Mouse (Mus musculus): ENCODE measurements around the gene Kif17. TPM values are rescaled to one million over a fixed set of nuclear protein-coding genes. Genes with fewer than 3 reads are reported as not detected.
"Not testable (repeated sequence)": the region's sequence is repeated elsewhere in the genome, so short reads cannot be mapped to it uniquely, and the experiment has no call there.

Gene Kif17
- total and polyA plus RNA-seq, 3 experiments: 0.54 to 2.5 TPM; not detected in 1

- TF ChIP-seq EP300 (IDR thresholded peaks at IDR 0.05; ENCODE audit: low read depth in 1 of 2, low read length in 2 of 2): no peak
- TF ChIP-seq MAZ (IDR thresholded peaks at IDR 0.05; ENCODE audit: low read depth, low read length): 0 out of 2 replicates have a peak, but pooled peaks have one; percentile 54
- TF ChIP-seq NELFE (IDR thresholded peaks at IDR 0.05; ENCODE audit: low read depth, low read length): peak; percentile 40
- no peak for TF ChIP-seq ZKSCAN1 (IDR thresholded peaks at IDR 0.05; ENCODE audit: low read depth, low read length)
- peak; percentile 88 to 95 (median 91) for TF ChIP-seq CTCF (IDR thresholded peaks at IDR 0.05 in 2 of 3, conservative IDR thresholded peaks at IDR 0.05 in 1 of 3; ENCODE audit: control insufficient read depth in 1 of 3, insufficient read depth in 1 of 3, low read depth in 2 of 3, low read length in 3 of 3, poor library complexity in 1 of 3, severe bottlenecking in 1 of 3)
- peak; percentile 80 for TF ChIP-seq ZC3H11A (IDR thresholded peaks at IDR 0.05; ENCODE audit: low read depth, low read length)
- no peak for TF ChIP-seq MEF2A (IDR thresholded peaks at IDR 0.05; ENCODE audit: extremely low read depth, insufficient replicate concordance, low read depth, low read length, poor library complexity, severe bottlenecking)
- no peak for TF ChIP-seq RCOR1 (IDR thresholded peaks at IDR 0.05; ENCODE audit: low read depth, low read length)
- no peak for TF ChIP-seq MAFK (IDR thresholded peaks at IDR 0.05; ENCODE audit: borderline replicate concordance, low read depth, low read length)
- TF ChIP-seq TCF12 (IDR thresholded peaks at IDR 0.05; ENCODE audit: low read depth, low read length): peak; percentile 40; the same call in 1 of the 2 replicates
- TF ChIP-seq KAT2A (conservative IDR thresholded peaks at IDR 0.05; ENCODE audit: low read depth, low read length): no peak
- TF ChIP-seq ZNF384 (IDR thresholded peaks at IDR 0.05; ENCODE audit: low read depth, low read length): no peak
- TF ChIP-seq MAX (IDR thresholded peaks at IDR 0.05; ENCODE audit: low read length): 0 out of 2 replicates have a peak, but pooled peaks have one; percentile 33
- TF ChIP-seq GABPA (IDR thresholded peaks at IDR 0.05; ENCODE audit: low read depth, low read length): no peak
- no peak for TF ChIP-seq USF1 (IDR thresholded peaks at IDR 0.05; ENCODE audit: low read depth, low read length)
- TF ChIP-seq UBTF (IDR thresholded peaks at IDR 0.05; ENCODE audit: borderline replicate concordance, insufficient read depth, low read depth, low read length): no peak
- TF ChIP-seq SMC3 (IDR thresholded peaks at IDR 0.05; ENCODE audit: low read depth, low read length): peak; percentile 78
- TF ChIP-seq TBP (IDR thresholded peaks at IDR 0.05; ENCODE audit: low read depth, low read length): no peak
- TF ChIP-seq NRF1 (IDR thresholded peaks at IDR 0.05; ENCODE audit: insufficient read depth, low read depth, low read length, poor library complexity, severe bottlenecking): peak; percentile 94
- peak; percentile 64; the same call in 1 of the 2 replicates for TF ChIP-seq MXI1 (IDR thresholded peaks at IDR 0.05; ENCODE audit: low read depth, low read length)
- TF ChIP-seq RAD21 (IDR thresholded peaks at IDR 0.05; ENCODE audit: low read depth, low read length): peak; percentile 87
- peak; percentile 72 for TF ChIP-seq SIN3A (IDR thresholded peaks at IDR 0.05; ENCODE audit: low read length)
- no peak for TF ChIP-seq MYB (IDR thresholded peaks at IDR 0.05; ENCODE audit: low read depth, low read length)
- TF ChIP-seq ETS1 (IDR thresholded peaks at IDR 0.05; ENCODE audit: low read depth, low read length): 0 out of 2 replicates have a peak, but pooled peaks have one; percentile 21
- TF ChIP-seq HCFC1 (IDR thresholded peaks at IDR 0.05; ENCODE audit: low read depth, low read length): peak; percentile 51; the same call in 1 of the 2 replicates
- TF ChIP-seq POLR2AphosphoS5 (IDR thresholded peaks at IDR 0.05; ENCODE audit: borderline replicate concordance, low read depth, low read length): no peak
- TF ChIP-seq GATA1 (IDR thresholded peaks at IDR 0.05; ENCODE audit: low read depth, low read length): peak; percentile 32; the same call in 1 of the 2 replicates
- TF ChIP-seq POLR2AphosphoS2 (IDR thresholded peaks at IDR 0.05; ENCODE audit: low read length): no peak
- peak in 1 of 2 experiments; percentile 63; a peak in 3 of 4 replicates for TF ChIP-seq POLR2A (IDR thresholded peaks at IDR 0.05; ENCODE audit: control insufficient read depth in 1 of 2, insufficient read depth in 1 of 2, low read depth in 1 of 2, low read length in 2 of 2, poor library complexity in 1 of 2)
- no peak for TF ChIP-seq MYC (IDR thresholded peaks at IDR 0.05; ENCODE audit: low read depth, low read length)
- H3K27ac ChIP-seq (ENCODE audit: control insufficient read depth, low read depth, low read length): peak within 1 kb of the TSS; percentile 45
- H3K4me3 ChIP-seq (ENCODE audit: control insufficient read depth in 1 of 2, insufficient read depth in 1 of 2, low read depth in 2 of 2, low read length in 2 of 2): peak within 1 kb of the TSS; percentile 90 to 92
Observed at GRCm38 (mm10) chr4:138326077-138326695, 76.0 kb downstream of the Kif17 start, which contains the start of gene Pink1. Gene Pink1 (minus strand): TSS chr4:138326307.

GRCm38 (mm10) chr4:138327155-138327554, 76.9 kb downstream of the Kif17 start:
- not testable (repeated sequence) for H3K36me3 ChIP-seq (ENCODE audit: control insufficient read depth in 1 of 2, insufficient read depth in 2 of 2, low read length in 2 of 2); H3K27me3 ChIP-seq (ENCODE audit: control insufficient read depth in 1 of 2, insufficient read depth in 2 of 2, low read length in 2 of 2); H3K27ac ChIP-seq (ENCODE audit: control insufficient read depth, low read depth, low read length); H3K9me3 ChIP-seq (replicated peaks; ENCODE audit: insufficient read depth, low read length); H3K4me3 ChIP-seq (ENCODE audit: control insufficient read depth in 1 of 2, insufficient read depth in 1 of 2, low read depth in 2 of 2, low read length in 2 of 2); H3K9ac ChIP-seq (ENCODE audit: control insufficient read depth, low read depth, low read length, poor library complexity, severe bottlenecking); H3K4me1 ChIP-seq (ENCODE audit: control insufficient read depth in 1 of 2, insufficient read depth in 2 of 2, low read length in 2 of 2); H3K79me2 ChIP-seq (ENCODE audit: control insufficient read depth, insufficient read depth, low read length, poor library complexity); DNase-seq (ENCODE audit: low read depth, low spot score)

More at GRCm38 (mm10) chr4:138326077-138326695, 76.0 kb downstream of the Kif17 start, which contains the start of gene Pink1:
- Histone ChIP-seq H3K9ac (ENCODE audit: control insufficient read depth, low read depth, low read length, poor library complexity, severe bottlenecking) (peak within 1 kb of the TSS; percentile 90), H3K27me3 (ENCODE audit: control insufficient read depth in 1 of 2, insufficient read depth in 2 of 2, low read length in 2 of 2) (no peaks in the 10 kb centered on the region), H3K79me2 (ENCODE audit: control insufficient read depth, insufficient read depth, low read length, poor library complexity) (peaks cover 3% of the 10 kb centered on the region; the same call in 1 of the 2 replicates), H3K9me3 (replicated peaks; ENCODE audit: insufficient read depth, low read length) (no peaks in the 10 kb centered on the region), H3K4me1 (ENCODE audit: control insufficient read depth in 1 of 2, insufficient read depth in 2 of 2, low read length in 2 of 2) (peaks cover 0 to 4% of the 10 kb centered on the region in 2 experiments; a peak in 1 of 4 replicates), H3K36me3 (ENCODE audit: control insufficient read depth in 1 of 2, insufficient read depth in 2 of 2, low read length in 2 of 2) (0 out of 4 replicates have a peak, but pooled peaks cover 0 to 2% of the 10 kb centered on the region in 2 experiments)
- peak; percentile 90 for DNase-seq (ENCODE audit: low read depth, low spot score)

Measured in MEL (cell line).